Comparison of ENCODE assay signal across 9 mouse cellular contexts in genomic region chr12:75616158-75616791, GRCm38 (mm10). TPM values are rescaled to one million over a fixed set of nuclear protein-coding genes. Genes with fewer than 3 reads are reported as not detected.
A peak's percentile ranks its signal among the peaks of the same experiment; 100 is the strongest.
DNase-seq lines count a peak whose midpoint lies in the region; ATAC-seq lines count a peak whose summit lies in the region.
"Had no signal": no experiment of that assay in that cellular context is flagged by ENCODE, and none has a peak within 500 bp of the region (broad histone marks: within the 10 kb centered on the region; RNA-seq: fewer than 3 reads in every experiment).

No protein-coding gene starts in this region.

- no peaks in the 10 kb centered on the region for H3K27me3 ChIP-seq in heart, embryonic 11.5 days (ENCODE audit: control insufficient read depth, insufficient read depth, low read length)
- no peaks in the 10 kb centered on the region for H3K27me3 ChIP-seq in kidney, embryonic 16.5 days (ENCODE audit: insufficient read depth, low read length)

- no peaks in the 10 kb centered on the region for H3K36me3 ChIP-seq in heart, embryonic 11.5 days (ENCODE audit: control insufficient read depth, insufficient read depth, low read length)
- no peaks in the 10 kb centered on the region for H3K36me3 ChIP-seq in kidney, embryonic 16.5 days (ENCODE audit: insufficient read depth, low read length)

- H3K27ac ChIP-seq in heart, embryonic 11.5 days (ENCODE audit: low read depth, low read length) = peak overlapping the region; percentile 29; the same call in 1 of the 2 replicates
- no peak overlapping the region for H3K27ac ChIP-seq in kidney, embryonic 16.5 days (ENCODE audit: low read length)

- H3K9ac ChIP-seq in heart, embryonic 11.5 days (ENCODE audit: low read depth, low read length) = peak overlapping the region; percentile 61; the same call in 1 of the 2 replicates
- H3K9ac ChIP-seq in kidney, embryonic 16.5 days (replicated peaks; ENCODE audit: low read length) = peak overlapping the region; percentile 46; the same call in 1 of the 2 replicates

- WGBS in heart, embryonic 11.5 days (ENCODE audit: insufficient replicate concordance) = 7% methylated on average over 23 of the region's 24 CpGs
- WGBS in kidney, embryonic 16.5 days = 5% methylated on average over 23 of the region's 24 CpGs

- no peak; the same call in 1 of the 2 replicates for ATAC-seq in heart, embryonic 11.5 days (replicated peaks; ENCODE audit: insufficient number of reproducible peaks, low FRiP score, low TSS enrichment)
- peak; percentile 92 for ATAC-seq in kidney, embryonic 16.5 days (ENCODE audit: low FRiP score, low TSS enrichment)

- peak overlapping the region; percentile 30 for H3K4me3 ChIP-seq in heart, embryonic 11.5 days (ENCODE audit: low read depth, low read length)
- peak overlapping the region; percentile 29 for H3K4me3 ChIP-seq in kidney, embryonic 16.5 days (ENCODE audit: low read length)
- H3K4me3 ChIP-seq: myocyte had no signal

- no peaks in the 10 kb centered on the region for H3K9me3 ChIP-seq in heart, embryonic 11.5 days (replicated peaks; ENCODE audit: control insufficient read depth, low read length)
- no peaks in the 10 kb centered on the region for H3K9me3 ChIP-seq in kidney, embryonic 16.5 days (ENCODE audit: low read length)

- peak; percentile 9 for DNase-seq in urinary bladder, postnatal 25 days (ENCODE audit: low spot score)
- DNase-seq in urinary bladder, postnatal 10 days (ENCODE audit: low spot score) = no peak
- peak; percentile 14 to 34 for DNase-seq in lung, postnatal 4 days
- no peak for DNase-seq in right cerebral cortex, postnatal 14 days
- DNase-seq in adipocyte (ENCODE audit: low spot score) = no peak
- DNase-seq in cerebellum, adult 11-12 months = no peak

- H3K4me2 ChIP-seq in heart, embryonic 11.5 days = peak overlapping the region; percentile 67
- peak overlapping the region; percentile 57 for H3K4me2 ChIP-seq in kidney, embryonic 16.5 days (replicated peaks; ENCODE audit: low read depth, low read length)

- no peaks in the 10 kb centered on the region for H3K4me1 ChIP-seq in heart, embryonic 11.5 days (ENCODE audit: control insufficient read depth, insufficient read depth, low read length)
- peaks cover 7% of the 10 kb centered on the region; the same call in 1 of the 2 replicates for H3K4me1 ChIP-seq in kidney, embryonic 16.5 days (ENCODE audit: insufficient read depth, low read length)

RNA-seq across cellular contexts. Expression of gene Ppp2r5e, which starts 20.2 kb away (rescaled TPM):
- polyA plus RNA-seq in heart, embryonic 11.5 days (2014; fragmentation: Nextera tagmentation; extraction: Ambion mirVana) = 11.9 and 12.6 TPM in 2 replicates
- 10.1 and 11.8 TPM in 2 replicates for polyA plus RNA-seq in kidney, embryonic 16.5 days (2015; fragmentation: Nextera tagmentation; extraction: Ambion mirVana)

RNA-seq across cellular contexts. Expression of gene Wdr89, which starts 53.1 kb away (rescaled TPM):
- 9.6 and 9.9 TPM in 2 replicates for polyA plus RNA-seq in heart, embryonic 11.5 days (2014; fragmentation: Nextera tagmentation; extraction: Ambion mirVana)
- 11.9 and 15.0 TPM in 2 replicates for polyA plus RNA-seq in kidney, embryonic 16.5 days (2015; fragmentation: Nextera tagmentation; extraction: Ambion mirVana)

Comparison
In these comparisons a context has a peak if more than half of its experiments do, and no peak if none do; other contexts are left out.
1. DNase-seq: peak in urinary bladder, postnatal 25 days (single experiment) and lung, postnatal 4 days (2 of 2); none in urinary bladder, postnatal 10 days (single experiment), right cerebral cortex, postnatal 14 days (single experiment), adipocyte (single experiment) and cerebellum, adult 11-12 months (single experiment).